Mouse (Mus musculus) bone marrow, adult 2 months (tissue): ENCODE measurements around the gene Slc15a5. TPM values are rescaled to one million over a fixed set of nuclear protein-coding genes. Genes with fewer than 3 reads are reported as not detected.
A peak's percentile ranks its signal among the peaks of the same experiment; 100 is the strongest.
"Not testable (repeated sequence)": the region's sequence is repeated elsewhere in the genome, so short reads cannot be mapped to it uniquely, and the experiment has no call there.

Experiments
- H3K27ac ChIP-seq: fragments of 200-500 bp; 2 replicates; pipeline ENCODE4 v1.5.1; 2012; ENCODE audit warnings: low read depth, mild to moderate bottlenecking, control low read depth, inconsistent platforms, low read length; ENCODE audit not compliant: control insufficient read depth, poor library complexity, insufficient read depth
- H3K4me1 ChIP-seq: fragments of 200-500 bp; 2 replicates; pipeline ENCODE4 v1.6.1; 2011; ENCODE audit warnings: low read length; ENCODE audit not compliant: control insufficient read depth, insufficient read depth
- H3K4me3 ChIP-seq: fragments of 200-500 bp; replicated peaks from 2 replicates; pipeline ENCODE3; 2011; ENCODE audit warnings: mild to moderate bottlenecking, low read depth, low read length, control low read depth; ENCODE audit not compliant: control insufficient read depth
- CTCF ChIP-seq: fragments of 200-500 bp; IDR thresholded peaks from 2 replicates; pipeline ENCODE4 v1.5.1; 2011; ENCODE audit warnings: low read length, control low read depth; ENCODE audit not compliant: control insufficient read depth, insufficient read depth
- POLR2A ChIP-seq: fragments of 200-500 bp; IDR thresholded peaks from 2 replicates; pipeline ENCODE4 v1.6.1; 2011; ENCODE audit warnings: low read depth, mild to moderate bottlenecking, control low read depth, low read length, borderline replicate concordance; ENCODE audit not compliant: control insufficient read depth
- WGBS: fragments of 180-500 bp; shearing (Covaris S2); methylation state at CpG from one replicate; pipeline ENCODE4 v1.1.7; 2018; 5-methylcytosine and 5-hydroxymethylcytosine counted together
- polyA plus RNA-seq: library from polyadenylated mRNA; stranded (reverse); fragments of >200 nt; gene quantifications from 2 replicates; pipeline ENCODE4 v1.2.4, GENCODE M21; 2011; ENCODE audit warnings: low replicate concordance; ENCODE audit not compliant: missing spikeins, insufficient read depth, insufficient read length

Slc15a5 gene
- polyA plus RNA-seq, 1 experiment, result not detected

- Histone ChIP-seq H3K4me1 (no peaks in the 10 kb centered on the region; the same call in 1 of the 2 replicates), H3K4me3 (no peak overlapping the region), H3K27ac (no peak overlapping the region)
- WGBS, result 50% methylated on average over 8 of the region's 8 CpGs
- TF ChIP-seq POLR2A, result no peak
- TF ChIP-seq CTCF, result no peak
Observed at GRCm38 (mm10) chr6:138089084-138089483, 9.4 kb upstream of the Slc15a5 start.

- H3K27ac ChIP-seq, H3K4me3 ChIP-seq, H3K4me1 ChIP-seq: not testable (repeated sequence)
Observed at GRCm38 (mm10) chr6:138086421-138086820, 6.7 kb upstream of the Slc15a5 start.

GRCm38 (mm10) chr6:138080778-138081549 lies 1.2 kb upstream of the Slc15a5 start:
- H3K4me1 ChIP-seq, result no peaks in the 10 kb centered on the region; the same call in 1 of the 2 replicates
- no peak overlapping the region for H3K4me3 ChIP-seq
- 77% methylated on average over 6 of the region's 6 CpGs for WGBS
- no peak overlapping the region for H3K27ac ChIP-seq
- TF ChIP-seq CTCF (no peak), POLR2A (no peak)

- H3K4me1 ChIP-seq, result no peaks in the 10 kb centered on the region; the same call in 1 of the 2 replicates
- no peak overlapping the region for H3K27ac ChIP-seq
- H3K4me3 ChIP-seq, result no peak overlapping the region
- 74% methylated on average over 5 of the region's 5 CpGs for WGBS
- TF ChIP-seq CTCF (no peak), POLR2A (no peak)
Observed at GRCm38 (mm10) chr6:138077681-138078439, 1.9 kb downstream of the Slc15a5 start.

GRCm38 (mm10) chr6:138075723-138076122 lies 4.0 kb downstream of the Slc15a5 start:
- TF ChIP-seq POLR2A, result no peak
- TF ChIP-seq CTCF, result no peak
- H3K4me1 ChIP-seq, result no peaks in the 10 kb centered on the region; the same call in 1 of the 2 replicates
- H3K27ac ChIP-seq, result no peak overlapping the region
- WGBS, result 67% methylated on average over 1 of the region's 1 CpGs
- H3K4me3 ChIP-seq, result no peak overlapping the region

GRCm38 (mm10) chr6:138073540-138073939 lies 6.2 kb downstream of the Slc15a5 start:
- no peak overlapping the region for H3K27ac ChIP-seq
- 54% methylated on average over 2 of the region's 2 CpGs for WGBS

GRCm38 (mm10) chr6:138072963-138073339 lies 6.8 kb downstream of the Slc15a5 start:
- no peak for TF ChIP-seq CTCF
- TF ChIP-seq POLR2A, result no peak
- H3K4me1 ChIP-seq, result no peaks in the 10 kb centered on the region; the same call in 1 of the 2 replicates
- 85% methylated on average over 8 of the region's 8 CpGs for WGBS
- H3K4me3 ChIP-seq, result no peak overlapping the region
- H3K27ac ChIP-seq, result no peak overlapping the region

More at GRCm38 (mm10) chr6:138073540-138073939, 6.2 kb downstream of the Slc15a5 start:
- Histone ChIP-seq H3K4me3 (no peak overlapping the region), H3K4me1 (no peaks in the 10 kb centered on the region; the same call in 1 of the 2 replicates)
- no peak for TF ChIP-seq POLR2A
- no peak for TF ChIP-seq CTCF

GRCm38 (mm10) chr6:138072110-138072962 lies 7.4 kb downstream of the Slc15a5 start:
- WGBS, result 55% methylated on average over 5 of the region's 5 CpGs
- Histone ChIP-seq H3K27ac (peak overlapping the region; percentile 43; the same call in 1 of the 2 replicates), H3K4me3 (no peak overlapping the region), H3K4me1 (no peaks in the 10 kb centered on the region; the same call in 1 of the 2 replicates)
- TF ChIP-seq CTCF, result no peak
- TF ChIP-seq POLR2A, result no peak
